Mouse (Mus musculus) spleen, adult 2 months (tissue): ENCODE data around the gene Atf7ip. TPM values are rescaled to one million over a fixed set of nuclear protein-coding genes. Genes with fewer than 3 reads are reported as not detected.

Experiments used
- DNase-seq, 2 experiments: peaks; one replicate each; pipeline versions ENCODE4 v3.0.0 to v3.0.0-alpha.2; 2012 to 2021; ENCODE audit warnings: low spot score in 2 of 2, low read depth in 1 of 2
- H3K27ac ChIP-seq: fragments of 200-500 bp; 2 replicates; pipeline ENCODE4 v1.5.1; 2012; ENCODE audit warnings: low read length, inconsistent platforms; ENCODE audit not compliant: insufficient read depth
- H3K27me3 ChIP-seq: fragments of 200-500 bp; 2 replicates; pipeline ENCODE4 v1.6.1; 2012; ENCODE audit warnings: mild to moderate bottlenecking, moderate library complexity, low read length, inconsistent platforms; ENCODE audit not compliant: control insufficient read depth, insufficient read depth
- H3K36me3 ChIP-seq: fragments of 200-500 bp; 2 replicates; pipeline ENCODE4 v1.6.1; 2012; ENCODE audit warnings: mild to moderate bottlenecking, low read length, inconsistent platforms; ENCODE audit not compliant: control insufficient read depth, insufficient read depth
- H3K4me1 ChIP-seq: fragments of 200-500 bp; 2 replicates; pipeline ENCODE4 v1.6.1; 2011; ENCODE audit warnings: inconsistent platforms; ENCODE audit not compliant: control insufficient read depth, insufficient read depth, insufficient read length
- H3K4me3 ChIP-seq: fragments of 200-500 bp; 2 replicates; pipeline ENCODE4 v1.5.1; 2011; ENCODE audit warnings: mild to moderate bottlenecking, inconsistent platforms; ENCODE audit not compliant: insufficient read depth, insufficient read length; ENCODE audit errors: extremely low read depth
- CTCF ChIP-seq: fragments of 200-500 bp; IDR thresholded peaks from 2 replicates; pipeline ENCODE4 v1.5.1; 2011; ENCODE audit warnings: mild to moderate bottlenecking, inconsistent platforms; ENCODE audit not compliant: insufficient read depth, insufficient read length, insufficient replicate concordance; ENCODE audit errors: extremely low read depth
- POLR2A ChIP-seq: fragments of 200-500 bp; IDR thresholded peaks from 2 replicates; pipeline ENCODE4 v1.6.1; 2011; ENCODE audit warnings: low read depth, low read length, inconsistent platforms
- WGBS: fragments of 180-500 bp; shearing (Covaris S2); methylation state at CpG from one replicate; pipeline ENCODE4 v1.1.7; 2018; 5-methylcytosine and 5-hydroxymethylcytosine counted together
- polyA plus RNA-seq: library from polyadenylated mRNA; depleted of rRNA; stranded (reverse); fragments of >200 nt; gene quantifications from 2 replicates; pipeline ENCODE4 v1.2.3, GENCODE M21; 2012

Gene Atf7ip
- polyA plus RNA-seq, 1 experiment, result 32.5 TPM

DNA sequence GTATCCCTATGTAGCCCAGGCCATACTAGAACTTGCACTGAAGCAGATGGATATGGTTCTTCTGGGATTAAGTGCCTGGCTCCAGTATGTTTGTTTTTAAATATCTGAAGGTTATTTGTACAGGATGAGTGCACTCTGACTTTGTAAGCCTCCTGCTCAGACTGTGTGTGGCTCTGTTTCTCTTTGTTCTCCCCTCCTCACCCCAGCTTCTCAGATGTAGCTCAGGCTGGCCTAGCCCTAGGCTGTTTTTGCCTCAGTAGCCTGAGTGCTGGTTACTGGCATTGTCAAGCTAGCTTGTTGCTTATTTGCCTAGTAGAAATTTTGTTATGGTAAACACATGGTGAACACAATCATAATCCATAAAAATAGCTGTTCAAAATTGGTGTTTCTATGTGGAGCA, 15.7 kb downstream of the Atf7ip start:
- Histone ChIP-seq H3K36me3 (peaks cover 4% of the 10 kb centered on the region), H3K27ac (0 out of 2 replicates have a peak overlapping the region, but pooled peaks have one; percentile 15), H3K27me3 (no peaks in the 10 kb centered on the region), H3K4me3 (no peak overlapping the region), H3K4me1 (peaks cover 14% of the 10 kb centered on the region; the same call in 1 of the 2 replicates)
- no peak for TF ChIP-seq CTCF
- no peak for TF ChIP-seq POLR2A
- no peak for DNase-seq

DNA sequence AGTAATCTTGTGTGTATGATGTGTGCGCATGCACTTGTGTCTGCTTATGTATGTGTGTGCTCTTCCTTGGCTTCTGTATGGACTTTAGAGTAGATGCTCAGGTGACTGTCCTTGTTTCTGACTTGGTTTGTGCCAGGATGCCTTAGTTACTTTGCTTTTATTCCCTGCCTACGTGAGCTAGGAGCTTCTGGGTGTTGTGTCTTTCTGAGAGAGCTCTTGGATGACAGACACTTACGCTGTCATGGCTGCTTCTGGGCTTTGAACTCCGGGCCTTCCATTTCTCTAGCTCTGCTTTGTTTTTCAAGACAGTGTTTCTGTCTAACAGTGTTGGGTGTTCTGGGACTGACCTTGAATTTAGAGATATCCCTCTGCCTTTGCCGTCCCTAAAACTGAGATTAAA, 16.7 kb downstream of the Atf7ip start:
- peak overlapping the region; percentile 25; the same call in 1 of the 2 replicates for H3K27ac ChIP-seq
- no peaks in the 10 kb centered on the region for H3K27me3 ChIP-seq
- H3K4me3 ChIP-seq, result no peak overlapping the region
- peaks cover 10% of the 10 kb centered on the region; the same call in 1 of the 2 replicates for H3K4me1 ChIP-seq
- WGBS, result 83% methylated on average over 5 of the region's 5 CpGs
- DNase-seq, result no peak
- TF ChIP-seq POLR2A, result no peak
- no peak for TF ChIP-seq CTCF
- peaks cover 4% of the 10 kb centered on the region for H3K36me3 ChIP-seq

DNA sequence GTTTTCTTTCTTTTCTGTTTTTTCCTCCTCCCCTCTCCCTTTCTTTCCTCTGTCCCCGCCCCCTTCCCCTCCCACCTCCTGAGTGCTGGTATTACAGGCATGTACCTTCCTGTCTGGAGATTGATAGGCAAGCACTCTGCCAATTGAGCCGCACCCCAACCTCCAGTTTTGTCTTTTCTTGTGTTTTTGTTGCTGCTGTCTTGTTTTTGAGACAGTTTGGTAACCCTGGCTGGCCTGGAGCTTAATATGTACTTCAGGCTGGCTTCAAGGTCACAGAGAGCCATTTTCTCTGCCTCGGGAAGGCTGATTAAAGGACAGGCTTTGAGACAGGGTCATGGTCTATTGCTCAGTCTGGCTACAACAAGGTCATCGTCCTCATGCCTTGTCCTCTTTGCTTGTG, 18.8 kb downstream of the Atf7ip start:
- Histone ChIP-seq H3K4me1 (peaks cover 11% of the 10 kb centered on the region; the same call in 1 of the 2 replicates), H3K4me3 (no peak overlapping the region), H3K36me3 (peaks cover 4% of the 10 kb centered on the region), H3K27me3 (no peaks in the 10 kb centered on the region), H3K27ac (0 out of 2 replicates have a peak overlapping the region, but pooled peaks have one; percentile 2)
- TF ChIP-seq CTCF (no peak), POLR2A (no peak)
- WGBS, result 79% methylated on average over 4 of the region's 4 CpGs
- DNase-seq, result no peak

- no peak overlapping the region for H3K27ac ChIP-seq
- no peak for DNase-seq
- H3K36me3 ChIP-seq, result peaks cover 4% of the 10 kb centered on the region
- H3K27me3 ChIP-seq, result no peaks in the 10 kb centered on the region
- no peak overlapping the region for H3K4me3 ChIP-seq
- peaks cover 9% of the 10 kb centered on the region for H3K4me1 ChIP-seq
- TF ChIP-seq CTCF (no peak), POLR2A (no peak)
- 95% methylated on average over 4 of the region's 4 CpGs for WGBS
These were observed 19.6 kb downstream of the Atf7ip start for GRCm38 (mm10) chr6:136525567-136525966.

GRCm38 (mm10) chr6:136529156-136529555, 23.2 kb downstream of the Atf7ip start:
- 72% methylated on average over 2 of the region's 2 CpGs for WGBS
- H3K4me1 ChIP-seq, result peaks cover 18% of the 10 kb centered on the region
- TF ChIP-seq POLR2A, result no peak
- no peak for TF ChIP-seq CTCF
- H3K27ac ChIP-seq, result no peak overlapping the region
- no peak for DNase-seq
- no peaks in the 10 kb centered on the region; the same call in 1 of the 2 replicates for H3K36me3 ChIP-seq
- H3K27me3 ChIP-seq, result no peaks in the 10 kb centered on the region
- H3K4me3 ChIP-seq, result no peak overlapping the region

DNA sequence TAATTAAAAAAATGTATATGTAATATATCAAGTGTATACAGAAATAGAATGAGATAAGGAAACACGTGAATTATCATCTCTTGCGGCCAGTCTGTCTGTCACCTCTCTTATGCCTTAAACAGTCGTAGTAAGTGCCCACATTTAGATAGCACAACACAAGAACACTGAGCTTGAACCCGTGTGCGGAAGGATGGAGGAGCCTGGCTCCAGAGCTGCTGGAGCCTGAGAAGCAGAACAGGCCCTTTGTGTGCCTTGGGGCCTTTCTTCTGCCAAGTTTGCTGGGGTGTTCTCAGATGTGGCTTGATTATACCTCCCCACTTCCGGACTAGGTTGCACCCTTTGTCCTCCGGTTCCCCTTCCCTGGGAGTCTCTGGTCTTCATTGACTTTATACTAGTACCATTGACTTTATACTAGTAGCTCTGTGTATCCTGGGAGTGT, 25.8 kb downstream of the Atf7ip start:
- Histone ChIP-seq H3K4me1 (peaks cover 16% of the 10 kb centered on the region), H3K27ac (peak overlapping the region; percentile 61), H3K27me3 (no peaks in the 10 kb centered on the region), H3K36me3 (peaks cover 3% of the 10 kb centered on the region; the same call in 1 of the 2 replicates), H3K4me3 (no peak overlapping the region)
- DNase-seq, result peak; percentile 42 to 43
- 23% methylated on average over 7 of the region's 7 CpGs for WGBS
- TF ChIP-seq POLR2A (no peak), CTCF (no peak)

GRCm38 (mm10) chr6:136532535-136533291, 26.7 kb downstream of the Atf7ip start:
- no peak for DNase-seq
- Histone ChIP-seq H3K27me3 (no peaks in the 10 kb centered on the region), H3K36me3 (peaks cover 6% of the 10 kb centered on the region; the same call in 1 of the 2 replicates), H3K4me3 (no peak overlapping the region), H3K27ac (no peak overlapping the region), H3K4me1 (peaks cover 16% of the 10 kb centered on the region)
- TF ChIP-seq CTCF (no peak), POLR2A (no peak)
- WGBS, result 63% methylated on average over 7 of the region's 7 CpGs
